Mouse (Mus musculus) liver, embryonic 18 days (tissue): ENCODE results near the gene R3hdm2. TPM values are rescaled to one million over a fixed set of nuclear protein-coding genes. Genes with fewer than 3 reads are reported as not detected.

Source experiments
- polyA plus RNA-seq: library from polyadenylated mRNA; depleted of rRNA; stranded (reverse); fragments of >200 nt; gene quantifications from 2 replicates; pipeline ENCODE4 v1.2.3, GENCODE M21; 2012; rRNA removed

Gene R3hdm2
- polyA plus RNA-seq: 10.7 and 13.9 TPM in 2 replicates

DNA sequence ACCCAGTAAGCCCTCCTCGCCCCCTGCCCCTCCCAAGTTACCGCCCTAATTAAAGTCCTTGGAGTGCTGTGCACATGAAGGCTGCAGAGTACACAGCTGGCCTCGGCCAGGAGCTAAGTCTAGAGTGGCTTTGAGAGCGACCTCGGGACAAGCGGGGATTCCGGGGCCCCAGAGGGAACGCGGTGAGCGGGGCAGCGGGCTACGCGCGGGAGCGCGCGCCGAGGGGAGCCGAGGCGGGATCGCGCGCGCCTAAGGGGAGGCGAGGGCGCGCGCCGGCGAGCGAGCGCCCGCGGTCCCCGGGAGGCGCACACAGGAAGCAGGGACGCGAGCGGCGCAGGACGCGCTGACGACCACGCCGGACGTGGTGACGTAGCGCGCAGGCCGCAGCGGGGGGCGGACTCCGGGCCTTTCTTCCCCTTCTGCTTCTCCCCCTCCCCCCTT lies at the start of gene R3hdm2:
TSS of gene R3hdm2 (plus strand) at position 77 of the 441 bp plus-strand sequence.

GRCm38 (mm10) chr10:127341891-127342639 lies 38.1 kb upstream of the R3hdm2 start, which contains the start of gene Gli1:
Gli1 (minus strand) TSS chr10:127341974.

GRCm38 (mm10) chr10:127353909-127354895 lies 25.9 kb upstream of the R3hdm2 start, which contains the start of gene Inhbe:
Inhbe (minus strand) TSS chr10:127354411.

GRCm38 (mm10) chr10:127369834-127370820 lies 10.0 kb upstream of the R3hdm2 start, which contains the start of gene Inhbc:
Inhbc (minus strand) TSS chr10:127370431.

GRCm38 (mm10) chr10:127500894-127501893 lies 121.1 kb downstream of the R3hdm2 start, which contains the start of gene Stac3:
Stac3 (plus strand) TSS chr10:127501686.

DNA sequence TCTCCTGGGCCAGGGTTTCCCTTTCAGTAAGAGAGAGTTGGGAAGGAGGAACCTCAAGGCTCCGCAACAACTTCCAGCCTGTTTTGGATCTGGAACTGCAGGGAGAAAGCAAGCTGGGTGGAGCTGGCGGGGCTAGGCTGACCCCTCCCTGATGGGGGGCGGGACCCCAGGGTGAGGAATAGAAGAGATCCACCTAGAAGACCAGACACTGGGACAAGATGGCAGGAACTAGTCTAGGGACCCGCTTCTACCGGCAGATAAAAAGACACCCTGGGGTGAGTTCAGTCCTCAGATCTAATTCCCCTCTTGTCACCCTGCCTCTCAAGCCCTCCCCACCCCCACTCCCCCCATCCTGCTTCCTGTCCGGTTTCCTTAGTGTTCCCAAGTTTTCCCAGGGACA lies 134.6 kb downstream of the R3hdm2 start, which contains the start of gene Ndufa4l2:
TSS of gene Ndufa4l2 (plus strand) at position 204 of the 400 bp plus-strand sequence.

DNA sequence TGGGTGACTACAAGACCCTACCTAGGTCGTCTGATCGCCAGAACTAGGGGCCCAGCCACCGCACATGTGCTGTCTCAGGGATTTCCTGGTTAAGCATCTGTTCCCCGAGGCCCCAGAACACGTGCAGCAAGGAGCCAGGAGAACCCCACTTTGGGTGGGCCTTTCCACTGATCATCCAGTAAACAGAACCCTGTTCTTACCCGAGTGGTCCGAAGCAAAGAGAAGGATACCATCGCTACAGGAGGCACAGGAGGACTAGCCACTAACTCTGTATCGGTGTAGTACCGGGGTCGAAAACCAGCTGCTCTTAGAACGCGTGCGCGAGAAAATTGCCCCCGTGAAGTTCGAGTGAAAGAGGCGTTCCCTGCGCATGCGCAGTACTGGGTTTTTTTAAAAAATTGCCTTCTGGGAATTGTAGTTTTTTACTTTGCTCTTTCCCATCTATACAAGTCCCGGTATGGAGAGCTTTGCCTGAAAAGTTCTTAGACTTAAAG lies 142.0 kb downstream of the R3hdm2 start, which contains the start of gene Shmt2:
TSS of gene Shmt2 (minus strand) at position 357 of the 494 bp plus-strand sequence.

DNA sequence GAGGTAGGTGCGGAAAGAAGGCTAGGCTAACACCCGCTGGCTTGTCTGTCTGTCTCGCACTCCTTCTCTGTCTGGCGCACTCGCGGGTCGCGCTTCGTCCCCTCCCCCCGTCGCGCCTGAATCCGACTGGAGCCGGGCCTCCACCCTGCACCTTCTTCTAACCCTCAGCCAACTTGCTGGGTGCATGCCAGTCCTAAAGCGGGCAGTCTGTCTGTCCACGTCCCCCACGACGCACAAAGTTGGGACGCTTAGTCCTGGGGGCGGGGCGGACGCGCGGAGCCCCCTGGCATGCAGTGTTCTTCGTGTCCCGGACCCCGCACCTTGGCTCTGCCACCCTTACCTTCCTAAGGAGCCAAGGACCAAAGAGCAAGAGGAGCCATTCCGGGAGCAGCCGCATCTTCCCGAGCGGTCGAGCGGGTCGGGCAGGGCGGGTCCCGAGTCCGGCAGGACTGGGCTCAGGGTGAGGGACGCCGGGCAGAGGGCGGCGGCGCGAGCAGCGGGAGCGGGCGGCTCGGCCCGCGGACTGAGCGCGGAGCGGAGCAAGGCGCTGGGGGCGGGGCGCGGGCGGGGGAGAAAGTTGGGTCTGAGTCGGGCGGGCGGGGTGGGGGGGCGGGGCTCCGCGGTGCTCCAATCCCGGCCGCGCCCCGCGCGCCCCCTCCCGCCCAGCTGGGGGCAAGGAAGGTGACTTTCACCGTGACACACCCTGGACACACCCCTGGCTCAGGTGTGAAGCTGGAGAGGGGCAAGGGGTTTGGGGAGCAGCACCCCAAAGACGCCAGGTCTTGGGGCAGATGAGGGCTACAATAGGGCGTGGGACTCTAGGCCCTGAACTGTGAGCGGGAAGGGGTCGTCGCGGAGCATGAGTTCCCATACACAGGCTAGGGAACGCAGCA lies 154.2 kb downstream of the R3hdm2 start, which contains the start of gene Nxph4:
TSS of gene Nxph4 (minus strand) at position 524 of the 893 bp plus-strand sequence.

Other genes with a start within 250 kb of the R3hdm2 start
- gene B4galnt1, start 215.1 kb upstream of the R3hdm2 start, polyA plus RNA-seq: 21.1 and 27.0 TPM in 2 replicates
- gene Slc26a10, start 199.7 kb upstream of the R3hdm2 start, polyA plus RNA-seq: 3.8 and 4.2 TPM in 2 replicates
- 5.2 and 6.2 TPM in 2 replicates for gene Arhgef25, start 190.2 kb upstream of the R3hdm2 start, polyA plus RNA-seq
- gene Dtx3, start 184.6 kb upstream of the R3hdm2 start, polyA plus RNA-seq: 25.7 and 36.5 TPM in 2 replicates
- 15.5 and 18.1 TPM in 2 replicates for gene Pip4k2c, start 168.7 kb upstream of the R3hdm2 start, polyA plus RNA-seq
- 0.13 TPM in 2 replicates for gene Kif5a, start 117.0 kb upstream of the R3hdm2 start, polyA plus RNA-seq
- gene Dctn2, start 114.0 kb upstream of the R3hdm2 start, polyA plus RNA-seq: 57.1 and 59.5 TPM in 2 replicates
- 6.1 and 8.2 TPM in 2 replicates for gene Mbd6, start 91.3 kb upstream of the R3hdm2 start, polyA plus RNA-seq
- gene Mars, start 68.5 kb upstream of the R3hdm2 start, polyA plus RNA-seq: 45.8 and 49.7 TPM in 2 replicates
- 11.3 and 12.3 TPM in 2 replicates for gene Arhgap9, start 58.4 kb upstream of the R3hdm2 start, polyA plus RNA-seq
- gene Gli1, start 38.4 kb upstream of the R3hdm2 start, polyA plus RNA-seq: 0.48 and 0.55 TPM in 2 replicates
- gene Inhbe, start 25.9 kb upstream of the R3hdm2 start, polyA plus RNA-seq: 15.8 and 17.1 TPM in 2 replicates
- 5.6 and 6.3 TPM in 2 replicates for gene Inhbc, start 9.9 kb upstream of the R3hdm2 start, polyA plus RNA-seq
- gene Stac3, start 121.4 kb downstream of the R3hdm2 start, polyA plus RNA-seq: 0.37 and 0.73 TPM in 2 replicates
- gene Ndufa4l2, start 134.6 kb downstream of the R3hdm2 start, polyA plus RNA-seq: 58.2 and 83.8 TPM in 2 replicates
- 109 and 125 TPM in 2 replicates for gene Shmt2, start 142.1 kb downstream of the R3hdm2 start, polyA plus RNA-seq
- gene Nxph4, start 154.2 kb downstream of the R3hdm2 start, polyA plus RNA-seq: 0.03 and 0.07 TPM in 2 replicates
- 38.9 and 48.4 TPM in 2 replicates for gene Lrp1, start 240.8 kb downstream of the R3hdm2 start, polyA plus RNA-seq